Mouse (Mus musculus): Measurements from ENCODE around the gene Elmo2. TPM values are rescaled to one million over a fixed set of nuclear protein-coding genes. Genes with fewer than 3 reads are reported as not detected.

Elmo2 gene
- polyA plus RNA-seq, 1 experiment from 2014 or later = 63.5 TPM

- 17% methylated on average over 11 of the region's 11 CpGs for WGBS
- no peak for ATAC-seq
These were observed 79.9 kb downstream of the Elmo2 start for GRCm38 (mm10) chr2:165246349-165246748.

GRCm38 (mm10) chr2:165243122-165243720, 83.1 kb downstream of the Elmo2 start:
- Histone ChIP-seq H3K9me3 (ENCODE audit: control insufficient read depth, low read length) (no peaks in the 10 kb centered on the region; the same call in 1 of the 2 replicates), H3K4me3 (ENCODE audit: low read length) (no peak overlapping the region), H3K27ac (ENCODE audit: low read length) (no peak overlapping the region), H3K4me2 (ENCODE audit: low read depth, low read length) (no peak overlapping the region), H3K27me3 (replicated peaks; ENCODE audit: control insufficient read depth, insufficient read depth, low read length) (peaks cover 71% of the 10 kb centered on the region), H3K4me1 (ENCODE audit: control insufficient read depth, insufficient read depth, low read length) (no peaks in the 10 kb centered on the region), H3K36me3 (ENCODE audit: control insufficient read depth, insufficient read depth, low read length) (no peaks in the 10 kb centered on the region), H3K9ac (ENCODE audit: low read depth, low read length) (no peak overlapping the region)
- WGBS = 3% methylated on average over 11 of the region's 11 CpGs
- no peak for ATAC-seq

More at GRCm38 (mm10) chr2:165246349-165246748, 79.9 kb downstream of the Elmo2 start:
- Histone ChIP-seq H3K4me3 (ENCODE audit: low read length) (no peak overlapping the region), H3K27ac (ENCODE audit: low read length) (no peak overlapping the region), H3K9ac (ENCODE audit: low read depth, low read length) (no peak overlapping the region), H3K36me3 (ENCODE audit: control insufficient read depth, insufficient read depth, low read length) (no peaks in the 10 kb centered on the region), H3K27me3 (replicated peaks; ENCODE audit: control insufficient read depth, insufficient read depth, low read length) (peaks cover 45% of the 10 kb centered on the region), H3K4me1 (ENCODE audit: control insufficient read depth, insufficient read depth, low read length) (no peaks in the 10 kb centered on the region), H3K9me3 (ENCODE audit: control insufficient read depth, low read length) (no peaks in the 10 kb centered on the region; the same call in 1 of the 2 replicates), H3K4me2 (ENCODE audit: low read depth, low read length) (no peak overlapping the region)

DNA sequence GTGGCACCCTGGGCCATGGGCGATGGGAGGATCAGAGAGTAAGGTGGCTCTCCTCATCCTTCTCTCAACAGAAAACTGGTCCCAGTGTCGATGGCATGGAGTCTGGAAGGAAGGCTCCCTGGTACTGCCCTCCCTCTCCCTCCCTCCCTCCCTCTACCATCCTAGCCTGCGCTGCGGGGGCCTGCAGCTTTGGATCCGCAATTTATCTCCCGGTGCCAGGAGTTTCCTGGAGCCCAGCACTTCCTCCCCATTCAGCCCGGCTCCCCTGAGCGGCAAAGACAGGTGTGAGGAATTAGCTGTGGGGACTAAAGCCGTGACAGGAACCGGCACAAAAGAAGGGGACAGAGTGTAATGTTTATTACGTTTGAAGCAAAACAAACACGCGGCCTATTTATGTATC, 83.7 kb downstream of the Elmo2 start:
- no peaks in the 10 kb centered on the region for H3K36me3 ChIP-seq (ENCODE audit: control insufficient read depth, insufficient read depth, low read length)
- peaks cover 71% of the 10 kb centered on the region for H3K27me3 ChIP-seq (replicated peaks; ENCODE audit: control insufficient read depth, insufficient read depth, low read length)
- no peak overlapping the region for H3K9ac ChIP-seq (ENCODE audit: low read depth, low read length)
- H3K9me3 ChIP-seq (ENCODE audit: control insufficient read depth, low read length) = no peaks in the 10 kb centered on the region; the same call in 1 of the 2 replicates
- no peak for ATAC-seq
- no peaks in the 10 kb centered on the region for H3K4me1 ChIP-seq (ENCODE audit: control insufficient read depth, insufficient read depth, low read length)
- WGBS = 3% methylated on average over 13 of the region's 13 CpGs
- no peak overlapping the region for H3K27ac ChIP-seq (ENCODE audit: low read length)
- no peak overlapping the region for H3K4me2 ChIP-seq (ENCODE audit: low read depth, low read length)
- no peak overlapping the region for H3K4me3 ChIP-seq (ENCODE audit: low read length)

- Histone ChIP-seq H3K4me3 (ENCODE audit: low read length) (no peak overlapping the region), H3K9ac (ENCODE audit: low read depth, low read length) (no peak overlapping the region), H3K4me1 (ENCODE audit: control insufficient read depth, insufficient read depth, low read length) (no peaks in the 10 kb centered on the region), H3K27me3 (replicated peaks; ENCODE audit: control insufficient read depth, insufficient read depth, low read length) (peaks cover 75% of the 10 kb centered on the region), H3K4me2 (ENCODE audit: low read depth, low read length) (no peak overlapping the region), H3K36me3 (ENCODE audit: control insufficient read depth, insufficient read depth, low read length) (no peaks in the 10 kb centered on the region), H3K27ac (ENCODE audit: low read length) (no peak overlapping the region), H3K9me3 (ENCODE audit: control insufficient read depth, low read length) (no peaks in the 10 kb centered on the region; the same call in 1 of the 2 replicates)
- no peak for ATAC-seq
- WGBS = 60% methylated on average over 7 of the region's 7 CpGs
These were observed 84.5 kb downstream of the Elmo2 start for GRCm38 (mm10) chr2:165241786-165242185.

DNA sequence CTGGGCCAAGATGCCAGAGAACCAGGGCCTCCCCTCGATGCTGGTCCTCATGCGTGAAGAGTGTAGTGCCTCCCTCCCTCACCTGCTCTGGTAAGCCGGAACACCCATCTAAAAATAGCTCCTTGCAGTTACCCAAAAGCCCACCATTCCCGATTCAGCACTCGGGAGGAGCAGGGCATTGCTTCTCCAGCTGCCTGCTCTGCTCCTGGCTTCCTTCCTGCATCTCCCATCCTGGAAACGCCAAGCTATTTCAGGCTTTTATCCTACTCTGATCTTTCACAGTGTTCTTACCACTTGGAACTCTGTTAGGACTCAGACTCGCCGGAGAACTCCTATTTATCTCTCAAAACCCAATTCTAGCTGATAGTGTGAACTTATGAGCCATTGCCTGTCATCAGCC, 85.9 kb downstream of the Elmo2 start:
- 29% methylated on average over 8 of the region's 8 CpGs for WGBS
- H3K4me2 ChIP-seq (ENCODE audit: low read depth, low read length) = no peak overlapping the region
- no peak overlapping the region for H3K9ac ChIP-seq (ENCODE audit: low read depth, low read length)
- H3K4me1 ChIP-seq (ENCODE audit: control insufficient read depth, insufficient read depth, low read length) = no peaks in the 10 kb centered on the region
- no peak overlapping the region for H3K27ac ChIP-seq (ENCODE audit: low read length)
- no peak for ATAC-seq
- no peaks in the 10 kb centered on the region for H3K36me3 ChIP-seq (ENCODE audit: control insufficient read depth, insufficient read depth, low read length)
- H3K27me3 ChIP-seq (replicated peaks; ENCODE audit: control insufficient read depth, insufficient read depth, low read length) = peaks cover 76% of the 10 kb centered on the region
- H3K4me3 ChIP-seq (ENCODE audit: low read length) = no peak overlapping the region
- no peaks in the 10 kb centered on the region; the same call in 1 of the 2 replicates for H3K9me3 ChIP-seq (ENCODE audit: control insufficient read depth, low read length)

DNA sequence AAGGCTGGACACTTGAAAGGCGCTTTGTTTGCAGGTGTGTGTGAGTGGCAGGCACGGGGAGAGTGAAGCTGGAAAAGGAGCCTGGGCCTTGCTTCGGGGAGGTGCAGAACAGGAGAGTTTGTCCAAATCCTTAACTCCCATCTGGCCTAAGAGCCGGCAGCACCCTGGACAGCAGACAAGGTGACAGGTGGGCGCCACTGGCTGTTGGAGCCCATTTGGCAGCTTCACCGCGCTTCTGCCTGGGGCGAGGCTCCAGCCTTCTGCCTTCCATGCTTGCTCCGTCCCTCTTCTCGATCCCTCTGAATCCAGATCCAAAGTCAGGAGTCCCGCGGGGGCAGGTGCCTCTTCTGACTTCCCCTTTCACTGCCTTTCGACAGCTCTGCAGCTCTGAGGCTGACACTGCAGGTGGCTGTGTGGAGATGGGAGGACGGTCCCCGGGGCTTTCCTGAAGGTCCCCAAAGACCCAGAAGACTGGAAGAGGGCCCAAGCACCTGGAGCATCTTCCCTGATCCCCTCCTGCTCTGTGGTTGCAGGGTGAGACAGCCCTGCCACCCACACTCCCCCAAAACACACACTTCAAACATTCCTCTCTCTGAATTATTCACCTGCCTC, 86.6 kb downstream of the Elmo2 start:
- WGBS = 12% methylated on average over 15 of the region's 15 CpGs
- no peak for ATAC-seq
- H3K27ac ChIP-seq (ENCODE audit: low read length) = no peak overlapping the region
- H3K4me3 ChIP-seq (ENCODE audit: low read length) = no peak overlapping the region
- no peaks in the 10 kb centered on the region; the same call in 1 of the 2 replicates for H3K9me3 ChIP-seq (ENCODE audit: control insufficient read depth, low read length)
- no peak overlapping the region for H3K4me2 ChIP-seq (ENCODE audit: low read depth, low read length)
- no peaks in the 10 kb centered on the region for H3K36me3 ChIP-seq (ENCODE audit: control insufficient read depth, insufficient read depth, low read length)
- H3K9ac ChIP-seq (ENCODE audit: low read depth, low read length) = no peak overlapping the region
- H3K4me1 ChIP-seq (ENCODE audit: control insufficient read depth, insufficient read depth, low read length) = peaks cover 6% of the 10 kb centered on the region; the same call in 1 of the 2 replicates
- H3K27me3 ChIP-seq (replicated peaks; ENCODE audit: control insufficient read depth, insufficient read depth, low read length) = peaks cover 81% of the 10 kb centered on the region

- no peak for ATAC-seq
- 9% methylated on average over 12 of the region's 12 CpGs for WGBS
- H3K9me3 ChIP-seq (ENCODE audit: control insufficient read depth, low read length) = no peaks in the 10 kb centered on the region; the same call in 1 of the 2 replicates
- H3K9ac ChIP-seq (ENCODE audit: low read depth, low read length) = no peak overlapping the region
- H3K36me3 ChIP-seq (ENCODE audit: control insufficient read depth, insufficient read depth, low read length) = no peaks in the 10 kb centered on the region
- H3K4me2 ChIP-seq (ENCODE audit: low read depth, low read length) = no peak overlapping the region
- H3K4me3 ChIP-seq (ENCODE audit: low read length) = no peak overlapping the region
- H3K27ac ChIP-seq (ENCODE audit: low read length) = no peak overlapping the region
- H3K27me3 ChIP-seq (replicated peaks; ENCODE audit: control insufficient read depth, insufficient read depth, low read length) = peaks cover 86% of the 10 kb centered on the region
- H3K4me1 ChIP-seq (ENCODE audit: control insufficient read depth, insufficient read depth, low read length) = peaks cover 14% of the 10 kb centered on the region
These were observed 87.7 kb downstream of the Elmo2 start for GRCm38 (mm10) chr2:165238416-165239145.

Other genes with a start within 250 kb of the Elmo2 start
- not detected in 2 replicates for gene 1700025C18Rik, start 235.7 kb downstream of the Elmo2 start, polyA plus RNA-seq (2015; fragmentation: Nextera tagmentation; extraction: Ambion mirVana)
- 0.40 and 0.50 TPM in 2 replicates for gene Cdh22, start 91.6 kb downstream of the Elmo2 start, polyA plus RNA-seq (2015; fragmentation: Nextera tagmentation; extraction: Ambion mirVana)
- gene Slc35c2, start 38.6 kb downstream of the Elmo2 start, polyA plus RNA-seq (2015; fragmentation: Nextera tagmentation; extraction: Ambion mirVana) = 135 and 154 TPM in 2 replicates
- gene Zfp663, start 42.2 kb upstream of the Elmo2 start, polyA plus RNA-seq (2015; fragmentation: Nextera tagmentation; extraction: Ambion mirVana) = 0.45 and 0.64 TPM in 2 replicates
- gene Zfp334, start 61.8 kb upstream of the Elmo2 start, polyA plus RNA-seq (2015; fragmentation: Nextera tagmentation; extraction: Ambion mirVana) = 3.6 TPM in 2 replicates
- gene Ocstamp, start 73.9 kb upstream of the Elmo2 start, polyA plus RNA-seq (2015; fragmentation: Nextera tagmentation; extraction: Ambion mirVana) = 1.1 TPM in 2 replicates
- 0.40 and 0.56 TPM in 2 replicates for gene Slc13a3, start 146.8 kb upstream of the Elmo2 start, polyA plus RNA-seq (2015; fragmentation: Nextera tagmentation; extraction: Ambion mirVana)
- 23.6 and 23.8 TPM in 2 replicates for gene Trp53rka, start 166.8 kb upstream of the Elmo2 start, polyA plus RNA-seq (2015; fragmentation: Nextera tagmentation; extraction: Ambion mirVana)
- gene Slc2a10, start 177.3 kb upstream of the Elmo2 start, polyA plus RNA-seq (2015; fragmentation: Nextera tagmentation; extraction: Ambion mirVana) = 4.0 and 5.3 TPM in 2 replicates

Data from intestine, embryonic 16.5 days (tissue).